ENCODE assay signal across 15 mouse cellular contexts in genomic region chr15:10738354-10739142, GRCm38 (mm10). TPM values are rescaled to one million over a fixed set of nuclear protein-coding genes. Genes with fewer than 3 reads are reported as not detected.
A peak's percentile ranks its signal among the peaks of the same experiment; 100 is the strongest.
DNase-seq lines count a peak whose midpoint lies in the region; ATAC-seq lines count a peak whose summit lies in the region.
"Had no signal": no experiment of that assay in that cellular context is flagged by ENCODE, and none has a peak within 500 bp of the region (broad histone marks: within the 10 kb centered on the region; RNA-seq: fewer than 3 reads in every experiment).

No protein-coding gene starts in this region.

- no peak overlapping the region for H3K4me3 ChIP-seq in embryonic facial prominence, embryonic 12.5 days
- no peak overlapping the region for H3K4me3 ChIP-seq in embryonic facial prominence, embryonic 10.5 days
- H3K4me3 ChIP-seq in kidney, embryonic 15.5 days (replicated peaks): no peak overlapping the region
- no peak overlapping the region for H3K4me3 ChIP-seq in hindbrain, embryonic 14.5 days (replicated peaks; ENCODE audit: low read length)
- H3K4me3 ChIP-seq: hindbrain, embryonic 12.5 days had no signal

- DNase-seq in embryonic facial prominence, embryonic 10.5 days (ENCODE audit: low spot score): no peak
- no peak for DNase-seq in kidney, adult 18-20 months
- peak; percentile 59 for DNase-seq in fibroblast of lung, adult 2 months (ENCODE audit: low read depth)
- peak; percentile 61 for DNase-seq in lung, postnatal 25 days (ENCODE audit: low spot score)
- no peak for DNase-seq in cerebellum, adult 11-12 months
- no peak for DNase-seq in hindbrain, embryonic 14.5 days (ENCODE audit: low spot score)
- DNase-seq: cerebellum, adult 18-20 months; embryo, embryonic 11 days; midbrain, embryonic 14.5 days; right cerebral cortex, postnatal 4 days had no signal

- 0 out of 2 replicates have a peak overlapping the region, but pooled peaks have one; percentile 19 for H3K27ac ChIP-seq in embryonic facial prominence, embryonic 12.5 days
- no peak overlapping the region for H3K27ac ChIP-seq in embryonic facial prominence, embryonic 10.5 days (replicated peaks)
- H3K27ac ChIP-seq in kidney, embryonic 15.5 days: peak overlapping the region; percentile 37
- no peak overlapping the region for H3K27ac ChIP-seq in hindbrain, embryonic 14.5 days
- H3K27ac ChIP-seq: hindbrain, embryonic 12.5 days had no signal

- WGBS in embryonic facial prominence, embryonic 12.5 days: 67% methylated on average over 6 of the region's 6 CpGs
- WGBS in embryonic facial prominence, embryonic 10.5 days: 82% methylated on average over 6 of the region's 6 CpGs
- WGBS in kidney, embryonic 15.5 days: 63% methylated on average over 6 of the region's 6 CpGs
- WGBS in hindbrain, embryonic 14.5 days: 83% methylated on average over 6 of the region's 6 CpGs

- peaks cover 21% of the 10 kb centered on the region; the same call in 1 of the 2 replicates for H3K4me1 ChIP-seq in embryonic facial prominence, embryonic 12.5 days
- H3K4me1 ChIP-seq in embryonic facial prominence, embryonic 10.5 days: peaks cover 4% of the 10 kb centered on the region; the same call in 1 of the 2 replicates
- H3K4me1 ChIP-seq in kidney, embryonic 15.5 days: peaks cover 13% of the 10 kb centered on the region
- no peaks in the 10 kb centered on the region for H3K4me1 ChIP-seq in hindbrain, embryonic 14.5 days (replicated peaks; ENCODE audit: control insufficient read depth, insufficient read depth, low read length)
- H3K4me1 ChIP-seq: hindbrain, embryonic 12.5 days had no signal

- no peak overlapping the region for H3K9ac ChIP-seq in embryonic facial prominence, embryonic 12.5 days
- no peak overlapping the region for H3K9ac ChIP-seq in kidney, embryonic 15.5 days
- H3K9ac ChIP-seq in hindbrain, embryonic 14.5 days: no peak overlapping the region
- H3K9ac ChIP-seq: hindbrain, embryonic 12.5 days had no signal

- no peak for ATAC-seq in embryonic facial prominence, embryonic 12.5 days (ENCODE audit: insufficient number of reproducible peaks, insufficient read depth, low FRiP score, low TSS enrichment)
- no peak for ATAC-seq in kidney, embryonic 15.5 days (replicated peaks; ENCODE audit: low FRiP score)
- ATAC-seq in hindbrain, embryonic 14.5 days (ENCODE audit: low FRiP score): no peak

- no peaks in the 10 kb centered on the region for H3K36me3 ChIP-seq in embryonic facial prominence, embryonic 12.5 days
- no peaks in the 10 kb centered on the region for H3K36me3 ChIP-seq in embryonic facial prominence, embryonic 10.5 days (replicated peaks)
- H3K36me3 ChIP-seq in kidney, embryonic 15.5 days: no peaks in the 10 kb centered on the region
- no peaks in the 10 kb centered on the region for H3K36me3 ChIP-seq in hindbrain, embryonic 14.5 days (replicated peaks; ENCODE audit: control insufficient read depth, insufficient read depth)
- H3K36me3 ChIP-seq: hindbrain, embryonic 12.5 days had no signal

- H3K9me3 ChIP-seq in embryonic facial prominence, embryonic 12.5 days: no peaks in the 10 kb centered on the region
- H3K9me3 ChIP-seq in embryonic facial prominence, embryonic 10.5 days: no peaks in the 10 kb centered on the region
- no peaks in the 10 kb centered on the region for H3K9me3 ChIP-seq in kidney, embryonic 15.5 days (replicated peaks)
- H3K9me3 ChIP-seq in hindbrain, embryonic 14.5 days (ENCODE audit: control insufficient read depth, low read length): no peaks in the 10 kb centered on the region
- H3K9me3 ChIP-seq: hindbrain, embryonic 12.5 days had no signal

- no peaks in the 10 kb centered on the region for H3K27me3 ChIP-seq in embryonic facial prominence, embryonic 12.5 days
- H3K27me3 ChIP-seq in embryonic facial prominence, embryonic 10.5 days (replicated peaks; ENCODE audit: low read depth, poor library complexity, severe bottlenecking): no peaks in the 10 kb centered on the region
- no peaks in the 10 kb centered on the region for H3K27me3 ChIP-seq in kidney, embryonic 15.5 days
- H3K27me3 ChIP-seq in hindbrain, embryonic 14.5 days (ENCODE audit: control insufficient read depth, insufficient read depth, low read length): no peaks in the 10 kb centered on the region
- H3K27me3 ChIP-seq: CH12.LX; hindbrain, embryonic 12.5 days had no signal

- no peak overlapping the region for H3K4me2 ChIP-seq in embryonic facial prominence, embryonic 12.5 days (replicated peaks)
- H3K4me2 ChIP-seq in kidney, embryonic 15.5 days: no peak overlapping the region
- H3K4me2 ChIP-seq in hindbrain, embryonic 14.5 days (replicated peaks): no peak overlapping the region
- H3K4me2 ChIP-seq: heart, embryonic 11.5 days; hindbrain, embryonic 12.5 days had no signal

RNA-seq across cellular contexts. Expression of gene Rai14, which starts 24.1 kb away (rescaled TPM):
- 85.6 and 89.7 TPM in 2 replicates for polyA plus RNA-seq in embryonic facial prominence, embryonic 12.5 days (2016; fragmentation: Nextera tagmentation; extraction: Ambion mirVana)
- 73.2 and 75.8 TPM in 2 replicates for polyA plus RNA-seq in embryonic facial prominence, embryonic 10.5 days (2016; fragmentation: Nextera tagmentation; extraction: Ambion mirVana)
- 66.4 and 67.8 TPM in 2 replicates for polyA plus RNA-seq in kidney, embryonic 15.5 days (2015; fragmentation: Nextera tagmentation; extraction: Ambion mirVana)
- polyA plus RNA-seq in hindbrain, embryonic 14.5 days (2014; fragmentation: Nextera tagmentation; extraction: Ambion mirVana): 11.6 and 12.9 TPM in 2 replicates

Comparison
In these comparisons a context has a peak if more than half of its experiments do, and no peak if none do; other contexts are left out.
1. H3K27ac ChIP-seq: peak in embryonic facial prominence, embryonic 12.5 days (single experiment) and kidney, embryonic 15.5 days (single experiment); none in embryonic facial prominence, embryonic 10.5 days (single experiment) and hindbrain, embryonic 14.5 days (single experiment).
2. DNase-seq: peak in fibroblast of lung, adult 2 months (single experiment) and lung, postnatal 25 days (single experiment); none in embryonic facial prominence, embryonic 10.5 days (single experiment), kidney, adult 18-20 months (single experiment), cerebellum, adult 11-12 months (single experiment) and hindbrain, embryonic 14.5 days (single experiment).